Mouse (Mus musculus) cerebellum, adult (tissue): ENCODE measurements at regions not wholly inside any gene's neighbourhood (a gene's known extent, or its start where the extent isn't known, plus 50 kb on each side); places are given as distances from the start of the nearest gene placed in this dataset.

ENCODE experiments used
- ATAC-seq: cut with Nextera tagmentation; 2 replicates; pipeline ENCODE4 v1.9.2; 2017; ENCODE audit warnings: mild to moderate bottlenecking, moderate library complexity, mixed read lengths; ENCODE audit not compliant: insufficient number of reproducible peaks, low FRiP score, low TSS enrichment

- ATAC-seq = no peak
These were observed 163.6 kb upstream of the Ccdc122 start for GRCm38 (mm10) chr14:76872976-76873375.

- ATAC-seq = no peak
These were observed 164.1 kb upstream of the Ccdc122 start for GRCm38 (mm10) chr14:76872510-76872909.

DNA sequence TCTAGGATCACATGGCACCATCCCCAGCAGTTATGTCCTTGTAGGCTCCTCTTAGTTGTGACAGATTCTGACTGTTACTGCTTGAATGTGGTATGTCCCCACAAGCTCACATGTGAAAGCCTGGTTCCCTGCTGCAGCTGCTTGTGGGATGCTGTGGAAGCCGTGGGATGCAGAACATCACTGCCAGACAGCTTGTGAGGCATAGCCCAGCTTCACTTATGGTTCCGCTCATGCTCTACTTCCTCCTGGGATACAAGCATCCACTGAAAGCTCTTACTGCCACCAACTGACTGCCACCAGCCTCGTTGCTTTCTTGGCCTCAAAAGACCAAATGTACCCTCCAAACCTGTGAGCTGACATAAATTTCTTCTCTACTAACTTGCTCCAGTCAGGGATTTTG, 167.7 kb upstream of the Ccdc122 start:
- no peak for ATAC-seq

DNA sequence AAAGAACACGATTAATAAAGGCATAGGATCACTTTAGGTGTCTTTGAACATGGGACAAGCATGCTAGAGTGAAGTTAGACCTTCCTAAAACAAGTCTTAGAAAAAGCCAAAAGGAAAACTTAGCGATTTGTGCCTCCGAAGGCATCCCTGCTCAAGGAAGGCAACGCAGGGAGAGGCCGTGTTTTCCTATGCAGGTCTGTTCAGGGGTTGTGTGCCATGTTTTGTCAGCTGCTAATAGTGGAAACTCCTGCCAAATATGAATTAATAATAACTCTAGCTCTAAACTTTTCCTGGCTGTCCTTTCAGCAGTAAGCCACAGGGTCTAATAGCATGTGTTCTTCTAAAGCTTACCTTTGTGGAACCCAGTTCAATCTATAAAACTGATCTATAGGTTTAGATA, 168.4 kb upstream of the Ccdc122 start:
- ATAC-seq = no peak

GRCm38 (mm10) chr14:76864664-76865063, 171.9 kb upstream of the Ccdc122 start:
- ATAC-seq = no peak

DNA sequence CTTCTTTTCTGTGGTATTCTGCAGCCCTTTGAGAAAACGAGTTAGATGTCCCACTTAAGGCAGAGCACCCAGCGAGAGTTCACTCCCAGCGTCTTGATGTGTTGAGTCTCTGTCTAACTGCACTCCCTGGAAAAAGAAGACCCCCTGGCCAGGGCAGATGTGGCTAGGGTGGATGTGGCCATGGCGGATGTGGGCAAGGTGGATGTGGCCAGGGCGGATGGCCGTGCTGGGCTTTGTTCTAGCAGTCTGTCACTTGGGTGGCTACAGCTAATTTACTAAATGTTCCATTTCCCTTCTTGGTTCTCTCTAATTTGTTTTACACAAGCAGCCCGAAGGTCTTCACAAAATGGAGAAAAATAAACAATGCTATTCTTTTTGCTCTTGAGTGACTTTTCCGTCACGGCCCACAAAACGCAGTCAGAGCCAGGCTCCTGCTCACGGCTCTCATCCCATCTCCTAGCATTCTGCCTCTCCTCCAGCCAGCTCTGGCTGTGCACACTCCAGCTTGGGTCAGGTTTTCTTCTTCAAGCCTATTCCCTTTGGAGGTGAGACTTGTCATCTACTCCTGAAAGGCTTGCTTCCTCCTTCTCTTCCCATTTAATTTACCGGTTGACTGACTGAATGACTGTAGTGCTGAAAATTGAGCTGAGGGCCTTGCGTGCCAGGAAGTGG, 173.4 kb upstream of the Ccdc122 start:
- ATAC-seq = no peak

GRCm38 (mm10) chr14:76858396-76858795, 178.2 kb upstream of the Ccdc122 start:
- no peak for ATAC-seq

- ATAC-seq = no peak
These were observed 179.3 kb upstream of the Ccdc122 start for GRCm38 (mm10) chr14:76857196-76857773.

DNA sequence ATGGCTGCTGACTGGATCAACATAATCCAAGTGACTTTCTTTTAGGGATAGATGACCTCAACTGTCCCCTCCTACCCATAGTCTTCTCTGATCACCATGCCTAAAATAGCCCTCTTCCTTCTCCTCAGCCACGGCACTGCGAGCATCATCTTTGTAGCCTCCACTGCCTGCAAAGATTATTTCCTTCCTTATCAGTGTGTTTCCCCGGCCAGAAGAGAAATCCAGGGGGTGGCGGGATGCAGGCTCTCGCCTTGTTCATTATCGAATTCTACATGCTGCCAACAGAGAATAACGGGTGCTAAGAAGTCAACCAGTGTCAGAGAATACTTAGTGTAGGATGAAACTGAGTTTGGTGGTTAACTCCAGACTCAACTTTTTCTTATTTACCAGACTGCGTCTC, 180.0 kb upstream of the Ccdc122 start:
- ATAC-seq = no peak

- ATAC-seq = no peak
These were observed 181.6 kb upstream of the Ccdc122 start for GRCm38 (mm10) chr14:76854965-76855364.

GRCm38 (mm10) chr14:76851473-76852214, 184.9 kb upstream of the Ccdc122 start:
- no peak for ATAC-seq

DNA sequence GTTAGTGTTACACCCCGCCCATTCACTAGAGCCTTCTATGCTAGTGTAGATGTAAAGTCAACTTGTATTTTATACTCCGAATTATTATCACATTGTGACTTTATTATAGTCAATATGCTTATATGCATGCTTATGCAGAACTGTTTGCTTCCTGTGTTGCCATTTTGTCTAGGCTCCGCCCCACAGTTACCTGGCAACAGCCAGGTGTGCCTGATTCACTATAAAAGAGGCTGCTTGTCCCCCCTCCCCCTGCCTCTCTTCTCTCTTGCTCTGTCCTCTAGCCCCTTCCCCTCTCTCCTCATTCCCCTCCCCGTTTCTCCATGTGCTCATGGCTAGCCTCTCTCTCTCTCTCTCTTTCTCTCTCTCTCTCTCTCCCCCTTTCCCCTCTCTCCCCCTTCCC, 185.9 kb upstream of the Ccdc122 start:
- ATAC-seq = no peak

DNA sequence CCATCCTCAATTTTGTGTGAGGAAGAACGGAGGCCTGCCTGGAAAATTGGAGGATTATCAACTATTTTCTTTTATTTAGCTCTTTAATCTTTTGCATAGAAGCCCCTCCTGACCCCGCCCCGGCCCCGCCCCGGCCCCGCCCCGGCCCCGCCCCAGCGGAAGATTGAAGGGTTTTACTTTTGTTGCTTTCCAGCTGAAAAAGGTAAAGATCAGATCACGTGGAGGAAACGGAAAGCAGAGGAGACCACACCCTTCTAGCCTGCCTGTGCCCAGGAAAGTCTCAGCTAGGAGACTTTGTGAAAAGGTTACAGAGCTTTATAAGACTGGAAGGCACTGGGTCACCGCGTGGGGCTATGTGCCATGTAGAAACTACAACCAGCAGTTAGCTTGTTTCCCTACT, 186.5 kb upstream of the Ccdc122 start:
- no peak for ATAC-seq

DNA sequence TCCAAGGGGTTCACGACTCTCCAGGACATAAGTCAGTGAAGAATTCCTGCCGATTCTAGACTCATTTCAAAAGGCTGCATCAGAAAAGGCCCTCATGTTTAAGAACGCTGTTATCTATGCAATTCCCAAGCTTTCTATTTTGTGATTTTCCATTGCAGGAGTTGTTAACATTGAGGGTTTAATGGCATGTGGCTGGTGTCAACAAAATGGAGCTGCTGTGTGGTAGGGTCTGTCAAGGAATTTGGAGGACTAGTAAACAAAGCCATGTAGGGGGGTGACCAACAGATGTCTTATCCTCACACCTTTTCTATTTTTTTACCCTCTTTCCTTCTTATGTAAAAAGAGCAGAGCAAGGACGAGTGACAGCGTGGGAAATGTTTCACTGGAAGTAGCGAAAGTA, 186.9 kb upstream of the Ccdc122 start:
- no peak for ATAC-seq

- no peak for ATAC-seq
These were observed 187.5 kb upstream of the Ccdc122 start for GRCm38 (mm10) chr14:76849071-76849470.

- ATAC-seq = no peak
These were observed 190.9 kb upstream of the Ccdc122 start for GRCm38 (mm10) chr14:76845706-76846105.

GRCm38 (mm10) chr14:76844717-76845116, 191.9 kb upstream of the Ccdc122 start:
- ATAC-seq = no peak

DNA sequence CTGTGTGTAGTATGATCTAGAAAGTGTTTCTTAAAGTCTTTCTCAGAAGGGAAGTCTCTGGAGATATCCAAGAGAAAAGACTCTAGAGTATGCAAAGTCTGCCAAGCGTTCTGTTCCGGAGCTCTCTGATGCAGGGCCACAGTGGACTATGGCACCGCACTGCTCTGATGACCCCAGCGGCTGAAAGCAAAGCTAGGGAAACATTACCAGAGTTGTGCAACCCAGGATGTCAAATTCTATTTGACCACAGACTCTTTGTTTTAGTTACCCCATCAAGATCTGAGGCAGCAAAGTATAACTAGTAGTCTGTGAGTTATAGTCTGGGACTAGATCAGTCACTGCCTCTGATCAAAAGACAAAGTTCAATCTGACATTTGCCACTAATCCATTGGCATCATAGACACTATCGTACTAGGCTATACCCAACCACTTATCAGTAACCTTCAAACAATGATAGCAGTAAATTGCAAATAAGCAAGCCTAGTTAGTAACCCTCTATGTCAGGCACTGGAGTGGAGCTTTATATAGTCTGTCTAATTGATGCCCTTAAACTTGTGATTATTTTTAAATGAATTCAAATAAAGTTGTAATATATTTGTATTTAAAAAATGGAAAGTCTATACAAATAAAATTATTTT, 198.9 kb upstream of the Ccdc122 start:
- ATAC-seq = no peak

DNA sequence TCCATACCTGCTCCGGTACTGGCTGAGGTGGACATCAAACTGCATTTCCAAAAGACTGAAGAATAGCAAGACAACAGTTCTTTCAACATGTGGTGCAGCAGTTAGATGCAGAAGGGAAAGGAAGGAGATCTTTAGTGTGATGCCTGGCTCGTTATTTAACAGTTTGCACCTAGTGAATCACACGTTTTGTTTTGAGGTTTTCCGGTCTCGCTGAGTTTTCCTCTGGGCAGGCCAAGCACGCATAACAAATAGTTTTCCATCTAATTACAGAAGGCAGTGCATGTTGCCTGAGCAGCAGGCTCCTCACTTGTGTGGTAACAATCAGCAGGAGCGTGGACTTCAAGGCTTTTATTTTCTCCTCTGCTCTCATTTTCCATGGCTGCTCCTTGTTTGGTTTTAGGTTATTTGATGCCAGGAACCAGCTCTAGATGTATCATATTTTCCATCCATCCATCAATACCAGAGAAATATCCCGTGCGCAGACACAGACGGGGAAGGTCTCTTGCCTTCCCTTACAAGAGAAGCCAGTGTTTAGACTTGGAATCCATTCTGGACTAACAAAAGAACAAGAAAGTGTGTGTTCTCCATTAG, 199.6 kb upstream of the Ccdc122 start:
- ATAC-seq = no peak

GRCm38 (mm10) chr14:76836271-76836670, 200.3 kb upstream of the Ccdc122 start:
- no peak for ATAC-seq

- no peak for ATAC-seq
These were observed 202.5 kb upstream of the Ccdc122 start for GRCm38 (mm10) chr14:76834084-76834483.
